Mouse (Mus musculus) MEL (cell line): Measurements from ENCODE around the gene Fgg. TPM values are rescaled to one million over a fixed set of nuclear protein-coding genes. Genes with fewer than 3 reads are reported as not detected.

ENCODE experiments used
- DNase-seq: peaks from one replicate; pipeline ENCODE4 v3.0.0; 2011; ENCODE audit warnings: low read depth, low spot score
- H3K27ac ChIP-seq: 2 replicates; pipeline ENCODE4 v1.5.1; 2012; ENCODE audit warnings: low read depth, mild to moderate bottlenecking, control low read depth, low read length, moderate library complexity; ENCODE audit not compliant: control insufficient read depth
- H3K27me3 ChIP-seq, 2 experiments: fragments of 150-350 bp in 1 of 2; sonication (generic) in 1 of 2; 2 replicates each; pipeline ENCODE4 v1.6.1; 2012; ENCODE audit warnings: low read length in 2 of 2, mild to moderate bottlenecking in 2 of 2, improper control_type of control experiment in 1 of 2, moderate library complexity in 1 of 2; ENCODE audit not compliant: insufficient read depth in 2 of 2, control insufficient read depth in 1 of 2
- H3K36me3 ChIP-seq, 2 experiments: 2 replicates each; pipeline ENCODE4 v1.6.1; 2012 to 2014; ENCODE audit warnings: low read length in 2 of 2, improper control_type of control experiment in 1 of 2, inconsistent platforms in 1 of 2, mild to moderate bottlenecking in 1 of 2; ENCODE audit not compliant: insufficient read depth in 2 of 2, control insufficient read depth in 1 of 2
- H3K4me1 ChIP-seq, 2 experiments: fragments of 150-350 bp in 1 of 2; sonication (generic) in 1 of 2; 2 replicates each; pipeline ENCODE4 v1.6.1; 2012; ENCODE audit warnings: low read length in 2 of 2, improper control_type of control experiment in 1 of 2, mild to moderate bottlenecking in 1 of 2; ENCODE audit not compliant: insufficient read depth in 2 of 2, control insufficient read depth in 1 of 2
- H3K4me3 ChIP-seq, 2 experiments: fragments of 150-350 bp in 1 of 2; sonication (generic) in 1 of 2; 2 replicates each; pipeline ENCODE4 v1.5.1; 2012; ENCODE audit warnings: low read depth in 2 of 2, low read length in 2 of 2, mild to moderate bottlenecking in 2 of 2, moderate library complexity in 2 of 2, control low read depth in 1 of 2, improper control_type of control experiment in 1 of 2; ENCODE audit not compliant: control insufficient read depth in 1 of 2, insufficient read depth in 1 of 2
- H3K79me2 ChIP-seq: 2 replicates; pipeline ENCODE4 v1.6.1; 2012; ENCODE audit warnings: mild to moderate bottlenecking, low read length, moderate library complexity; ENCODE audit not compliant: control insufficient read depth, poor library complexity, insufficient read depth
- H3K9ac ChIP-seq: 2 replicates; pipeline ENCODE4 v1.6.1; 2012; ENCODE audit warnings: low read depth, mild to moderate bottlenecking, control low read depth, low read length, moderate library complexity; ENCODE audit not compliant: control insufficient read depth, poor library complexity, severe bottlenecking
- H3K9me3 ChIP-seq: fragments of 150-350 bp; sonication (generic); replicated peaks from 2 replicates; pipeline ENCODE4 v1.6.1; 2012; ENCODE audit warnings: mild to moderate bottlenecking, low read length, improper control_type of control experiment, moderate library complexity; ENCODE audit not compliant: insufficient read depth
- BHLHE40 ChIP-seq: IDR thresholded peaks from 2 replicates; pipeline ENCODE4 v1.6.1; 2012; ENCODE audit warnings: low read depth, mild to moderate bottlenecking, inconsistent platforms, low read length, improper control_type of control experiment, borderline replicate concordance
- CHD2 ChIP-seq: IDR thresholded peaks from 2 replicates; pipeline ENCODE4 v1.6.1; 2011; ENCODE audit warnings: low read length, improper control_type of control experiment
- ELF1 ChIP-seq: IDR thresholded peaks from 2 replicates; pipeline ENCODE4 v1.6.1; 2014; ENCODE audit warnings: low read depth, mild to moderate bottlenecking, inconsistent platforms, low read length, improper control_type of control experiment, moderate library complexity
- ETS1 ChIP-seq: IDR thresholded peaks from 2 replicates; pipeline ENCODE4 v1.6.1; 2012; ENCODE audit warnings: low read depth, mild to moderate bottlenecking, inconsistent platforms, low read length, improper control_type of control experiment, moderate library complexity
- POLR2AphosphoS5 ChIP-seq: IDR thresholded peaks from 2 replicates; pipeline ENCODE4 v1.6.1; 2012; ENCODE audit warnings: low read depth, borderline replicate concordance, mild to moderate bottlenecking, inconsistent platforms, low read length, moderate library complexity, mixed read lengths
- SIN3A ChIP-seq: IDR thresholded peaks from 2 replicates; pipeline ENCODE4 v1.6.1; 2012; ENCODE audit warnings: low read length, improper control_type of control experiment, inconsistent platforms
- TAL1 ChIP-seq: IDR thresholded peaks from 2 replicates; pipeline ENCODE4 v1.6.1; 2012; ENCODE audit warnings: mild to moderate bottlenecking, inconsistent platforms, low read length, moderate library complexity, mixed read lengths
- TCF12 ChIP-seq: IDR thresholded peaks from 2 replicates; pipeline ENCODE4 v1.6.1; 2014; ENCODE audit warnings: low read depth, mild to moderate bottlenecking, inconsistent platforms, low read length, improper control_type of control experiment, moderate library complexity
- ZNF384 ChIP-seq: IDR thresholded peaks from 2 replicates; pipeline ENCODE4 v1.6.1; 2012; ENCODE audit warnings: low read depth, mild to moderate bottlenecking, inconsistent platforms, low read length, improper control_type of control experiment
- polyA plus RNA-seq, 2 experiments: library from polyadenylated mRNA; stranded (reverse) in 1 of 2; unstranded in 1 of 2; fragments of >175 nt in 1 of 2; fragments of >200 nt in 1 of 2; gene quantifications; 2 replicates each; pipeline versions ENCODE4 v1.2.1 to v1.2.4; 2012; ENCODE audit warnings: low replicate concordance in 2 of 2, low read depth in 1 of 2; ENCODE audit not compliant: insufficient read length in 2 of 2, insufficient read depth in 1 of 2, missing spikeins in 1 of 2
- total RNA-seq: library from RNA; depleted of rRNA; stranded (reverse); fragments of 300-350 nt; gene quantifications from 2 replicates; pipeline ENCODE4 v1.2.3, GENCODE M21; 2012; rRNA removed

Gene Fgg
- total and polyA plus RNA-seq, 3 experiments: not detected

DNA sequence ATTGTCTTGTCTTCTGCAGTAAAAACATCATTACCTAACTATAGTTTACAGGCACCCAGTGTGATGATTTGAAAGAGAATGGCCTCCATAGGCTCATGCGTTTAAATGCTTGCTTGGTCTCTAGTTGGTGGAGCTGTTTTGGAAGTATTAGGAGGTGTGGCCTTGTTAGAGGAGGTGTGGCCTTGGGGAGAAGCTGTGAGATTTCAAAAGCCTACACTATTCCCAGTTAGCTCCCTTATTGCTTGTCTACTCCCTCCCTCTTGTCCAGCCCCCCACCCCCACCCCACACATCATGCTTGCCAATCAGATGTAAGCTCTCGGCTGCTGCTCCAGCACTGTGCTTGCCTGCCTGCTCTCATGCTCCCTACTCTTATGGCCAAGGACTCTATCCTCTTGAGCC lies 49.5 kb downstream of the Fgg start:
- Histone ChIP-seq H3K27ac (no peak overlapping the region), H3K79me2 (peaks cover 12% of the 10 kb centered on the region), H3K4me1 (peaks cover 0 to 5% of the 10 kb centered on the region in 2 experiments; a peak in 1 of 4 replicates), H3K9me3 (no peaks in the 10 kb centered on the region), H3K36me3 (peaks cover 2 to 6% of the 10 kb centered on the region in 2 experiments), H3K27me3 (no peaks in the 10 kb centered on the region), H3K9ac (no peak overlapping the region), H3K4me3 (no peak overlapping the region)
- no peak for DNase-seq
- TF ChIP-seq BHLHE40 (no peak), ETS1 (no peak), CHD2 (no peak), SIN3A (no peak), POLR2AphosphoS5 (no peak), TAL1 (no peak), ZNF384 (no peak), ELF1 (no peak), TCF12 (no peak)

Other genes starting within 250 kb of the Fgg start
- not detected in 2 replicates for gene Rbm46, start 131.2 kb upstream of the Fgg start, total RNA-seq
- not detected for gene Rbm46, start 131.2 kb upstream of the Fgg start, polyA plus RNA-seq
- not detected in 2 replicates for gene Lrat, start 103.8 kb upstream of the Fgg start, total RNA-seq
- not detected for gene Lrat, start 103.8 kb upstream of the Fgg start, polyA plus RNA-seq
- not detected in 2 replicates for gene Fga, start 18.4 kb downstream of the Fgg start, total RNA-seq
- not detected for gene Fga, start 18.4 kb downstream of the Fgg start, polyA plus RNA-seq
- gene Fgb, start 42.1 kb downstream of the Fgg start, total RNA-seq: not detected in 2 replicates
- not detected for gene Fgb, start 42.1 kb downstream of the Fgg start, polyA plus RNA-seq
- 85.6 and 87.5 TPM in 2 replicates for gene Plrg1, start 47.8 kb downstream of the Fgg start, total RNA-seq
- 10 to 100 TPM in 1 of 2 experiments, not detected in 1; 88.8 TPM for gene Plrg1, start 47.8 kb downstream of the Fgg start, polyA plus RNA-seq
- not detected in 2 replicates for gene Dchs2, start 120.2 kb downstream of the Fgg start, total RNA-seq
- gene Dchs2, start 120.2 kb downstream of the Fgg start, polyA plus RNA-seq: not detected